Mouse (Mus musculus) liver, embryonic 14.5 days (tissue): ENCODE measurements around the gene Tbc1d13.

ENCODE experiments used
- CTCF ChIP-seq: IDR thresholded peaks from 2 replicates; pipeline ENCODE4 v1.5.1; 2016; ENCODE audit warnings: antibody characterized with exemption, low read depth, control low read depth
- EP300 ChIP-seq: IDR thresholded peaks from 2 replicates; pipeline ENCODE4 v1.6.1; 2016; ENCODE audit warnings: antibody characterized with exemption, low read depth

- TF ChIP-seq CTCF (no peak), EP300 (peak; percentile 88)
Observed at GRCm38 (mm10) chr2:30111500-30111899, 22.0 kb upstream of the Tbc1d13 start.
